Mouse (Mus musculus) forebrain, embryonic 15.5 days (tissue): ENCODE results near the gene Dlgap1. TPM values are rescaled to one million over a fixed set of nuclear protein-coding genes. Genes with fewer than 3 reads are reported as not detected.

ENCODE experiments used
- ATAC-seq: fragments of 200-750 bp; cut with Nextera tagmentation; replicated peaks from 2 replicates; pipeline ENCODE4 v1.8.0; 2017; ENCODE audit warnings: mild to moderate bottlenecking, moderate TSS enrichment, moderate library complexity
- H3K27ac ChIP-seq: fragments of 300-500 bp; sonication (generic); replicated peaks from 2 replicates; pipeline ENCODE4 v1.5.1; 2015; ENCODE audit warnings: mild to moderate bottlenecking, inconsistent platforms
- H3K27me3 ChIP-seq: fragments of 300-500 bp; sonication (generic); 2 replicates; pipeline ENCODE4 v1.6.1; 2015; ENCODE audit warnings: inconsistent platforms
- H3K36me3 ChIP-seq: fragments of 300-500 bp; sonication (generic); 2 replicates; pipeline ENCODE4 v1.6.1; 2015; ENCODE audit warnings: mild to moderate bottlenecking, inconsistent platforms
- H3K4me1 ChIP-seq: fragments of 300-500 bp; sonication (generic); 2 replicates; pipeline ENCODE4 v1.6.1; 2015; ENCODE audit warnings: inconsistent platforms
- H3K4me2 ChIP-seq: fragments of 300-500 bp; sonication (generic); replicated peaks from 2 replicates; pipeline ENCODE4 v1.6.1; 2015; ENCODE audit warnings: mild to moderate bottlenecking, inconsistent platforms
- H3K4me3 ChIP-seq: fragments of 300-500 bp; sonication (generic); 2 replicates; pipeline ENCODE4 v1.5.1; 2015; ENCODE audit warnings: mild to moderate bottlenecking, inconsistent platforms
- H3K9ac ChIP-seq: fragments of 300-500 bp; sonication (generic); replicated peaks from 2 replicates; pipeline ENCODE4 v1.6.1; 2015; ENCODE audit warnings: mild to moderate bottlenecking, inconsistent platforms
- H3K9me3 ChIP-seq: fragments of 300-500 bp; sonication (generic); 2 replicates; pipeline ENCODE4 v1.6.1; 2016; ENCODE audit warnings: inconsistent platforms
- WGBS: fragments of 180-500 bp; shearing (Covaris S2); methylation state at CpG from one replicate; pipeline ENCODE4 v1.1.7; 2015; ENCODE audit warnings: mixed read lengths; 5-methylcytosine and 5-hydroxymethylcytosine counted together
- polyA plus RNA-seq: library from polyadenylated mRNA; unstranded; fragments of >200 nt; fragmentation: Nextera tagmentation; extraction: Ambion mirVana; gene quantifications from 2 replicates; pipeline ENCODE4 v1.2.1, GENCODE M21; 2015

The Dlgap1 gene
- polyA plus RNA-seq, 1 experiment from 2014 or later: 31.0 TPM

GRCm38 (mm10) chr17:70486259-70486658 is 517.4 kb downstream of the Dlgap1 start:
- ATAC-seq: no peak
- WGBS: 84% methylated on average over 7 of the region's 7 CpGs
- no peaks in the 10 kb centered on the region for H3K9me3 ChIP-seq
- no peak overlapping the region for H3K9ac ChIP-seq
- H3K36me3 ChIP-seq: no peaks in the 10 kb centered on the region
- no peak overlapping the region for H3K4me3 ChIP-seq
- peak overlapping the region; percentile 59 for H3K27ac ChIP-seq
- peaks cover 19% of the 10 kb centered on the region for H3K4me1 ChIP-seq
- no peaks in the 10 kb centered on the region for H3K27me3 ChIP-seq
- H3K4me2 ChIP-seq: no peak overlapping the region

- Histone ChIP-seq H3K27ac (peak overlapping the region; percentile 59), H3K4me2 (0 out of 2 replicates have a peak overlapping the region, but pooled peaks have one; percentile 8), H3K27me3 (no peaks in the 10 kb centered on the region), H3K36me3 (no peaks in the 10 kb centered on the region), H3K9ac (no peak overlapping the region), H3K4me1 (peaks cover 19% of the 10 kb centered on the region), H3K4me3 (no peak overlapping the region), H3K9me3 (no peaks in the 10 kb centered on the region)
- peak; percentile 36 for ATAC-seq
- WGBS: 47% methylated on average over 10 of the region's 10 CpGs
Measured at GRCm38 (mm10) chr17:70486831-70487230, 518.0 kb downstream of the Dlgap1 start.

- H3K4me3 ChIP-seq: no peak overlapping the region
- peak overlapping the region; percentile 31; the same call in 1 of the 2 replicates for H3K27ac ChIP-seq
- no peak overlapping the region for H3K9ac ChIP-seq
- 50% methylated on average over 7 of the region's 7 CpGs for WGBS
- H3K27me3 ChIP-seq: no peaks in the 10 kb centered on the region
- H3K4me2 ChIP-seq: no peak overlapping the region
- peaks cover 19% of the 10 kb centered on the region for H3K4me1 ChIP-seq
- no peaks in the 10 kb centered on the region for H3K9me3 ChIP-seq
- peak; percentile 93 for ATAC-seq
- no peaks in the 10 kb centered on the region for H3K36me3 ChIP-seq
Measured at GRCm38 (mm10) chr17:70488784-70489265, 520.0 kb downstream of the Dlgap1 start.

GRCm38 (mm10) chr17:70491575-70491974 is 522.7 kb downstream of the Dlgap1 start:
- no peak overlapping the region for H3K4me3 ChIP-seq
- H3K36me3 ChIP-seq: no peaks in the 10 kb centered on the region
- H3K9ac ChIP-seq: no peak overlapping the region
- H3K4me2 ChIP-seq: no peak overlapping the region
- H3K4me1 ChIP-seq: peaks cover 11% of the 10 kb centered on the region
- H3K9me3 ChIP-seq: no peaks in the 10 kb centered on the region
- 81% methylated on average over 4 of the region's 4 CpGs for WGBS
- no peaks in the 10 kb centered on the region for H3K27me3 ChIP-seq
- no peak overlapping the region for H3K27ac ChIP-seq
- ATAC-seq: no peak

GRCm38 (mm10) chr17:70494338-70494737 is 525.5 kb downstream of the Dlgap1 start:
- H3K4me1 ChIP-seq: no peaks in the 10 kb centered on the region; the same call in 1 of the 2 replicates
- H3K4me2 ChIP-seq: no peak overlapping the region
- H3K9me3 ChIP-seq: no peaks in the 10 kb centered on the region
- no peak overlapping the region for H3K27ac ChIP-seq
- H3K4me3 ChIP-seq: no peak overlapping the region
- no peak overlapping the region for H3K9ac ChIP-seq
- no peak for ATAC-seq
- WGBS: 91% methylated on average over 4 of the region's 4 CpGs
- H3K27me3 ChIP-seq: no peaks in the 10 kb centered on the region
- no peaks in the 10 kb centered on the region for H3K36me3 ChIP-seq

GRCm38 (mm10) chr17:70498256-70498655 is 529.4 kb downstream of the Dlgap1 start:
- no peak for ATAC-seq
- WGBS: 69% methylated on average over 6 of the region's 6 CpGs
- no peak overlapping the region for H3K4me2 ChIP-seq

GRCm38 (mm10) chr17:70501933-70502332 is 533.1 kb downstream of the Dlgap1 start:
- Histone ChIP-seq H3K27me3 (no peaks in the 10 kb centered on the region), H3K4me3 (no peak overlapping the region), H3K36me3 (no peaks in the 10 kb centered on the region), H3K9me3 (no peaks in the 10 kb centered on the region), H3K4me1 (no peaks in the 10 kb centered on the region), H3K9ac (no peak overlapping the region), H3K27ac (no peak overlapping the region), H3K4me2 (no peak overlapping the region)
- ATAC-seq: no peak
- 68% methylated on average over 7 of the region's 7 CpGs for WGBS

More at GRCm38 (mm10) chr17:70498256-70498655, 529.4 kb downstream of the Dlgap1 start:
- H3K4me1 ChIP-seq: no peaks in the 10 kb centered on the region
- H3K9me3 ChIP-seq: no peaks in the 10 kb centered on the region
- H3K27me3 ChIP-seq: no peaks in the 10 kb centered on the region
- no peak overlapping the region for H3K9ac ChIP-seq
- H3K27ac ChIP-seq: no peak overlapping the region
- no peaks in the 10 kb centered on the region for H3K36me3 ChIP-seq
- no peak overlapping the region for H3K4me3 ChIP-seq

GRCm38 (mm10) chr17:70507759-70508158 is 538.9 kb downstream of the Dlgap1 start:
- no peak overlapping the region for H3K27ac ChIP-seq
- peak; percentile 55; the same call in 1 of the 2 replicates for ATAC-seq
- no peak overlapping the region for H3K4me2 ChIP-seq
- H3K9ac ChIP-seq: no peak overlapping the region
- no peaks in the 10 kb centered on the region for H3K36me3 ChIP-seq
- no peaks in the 10 kb centered on the region for H3K9me3 ChIP-seq
- no peak overlapping the region for H3K4me3 ChIP-seq
- no peaks in the 10 kb centered on the region for H3K4me1 ChIP-seq
- no peaks in the 10 kb centered on the region for H3K27me3 ChIP-seq
- WGBS: 25% methylated on average over 4 of the region's 4 CpGs

- Histone ChIP-seq H3K4me3 (no peak overlapping the region), H3K27ac (no peak overlapping the region), H3K9me3 (no peaks in the 10 kb centered on the region), H3K4me2 (no peak overlapping the region), H3K27me3 (no peaks in the 10 kb centered on the region), H3K9ac (no peak overlapping the region), H3K4me1 (no peaks in the 10 kb centered on the region), H3K36me3 (no peaks in the 10 kb centered on the region)
- WGBS: 73% methylated on average over 5 of the region's 5 CpGs
- no peak for ATAC-seq
Measured at GRCm38 (mm10) chr17:70510441-70510840, 541.6 kb downstream of the Dlgap1 start.

GRCm38 (mm10) chr17:70511401-70511800 is 542.5 kb downstream of the Dlgap1 start:
- no peaks in the 10 kb centered on the region for H3K9me3 ChIP-seq
- no peak for ATAC-seq
- H3K9ac ChIP-seq: no peak overlapping the region
- H3K27ac ChIP-seq: no peak overlapping the region
- no peaks in the 10 kb centered on the region for H3K4me1 ChIP-seq
- WGBS: 94% methylated on average over 3 of the region's 3 CpGs
- H3K27me3 ChIP-seq: no peaks in the 10 kb centered on the region
- H3K4me3 ChIP-seq: no peak overlapping the region
- H3K4me2 ChIP-seq: no peak overlapping the region
- no peaks in the 10 kb centered on the region for H3K36me3 ChIP-seq

- Histone ChIP-seq H3K4me1 (no peaks in the 10 kb centered on the region), H3K27ac (no peak overlapping the region), H3K9ac (no peak overlapping the region), H3K27me3 (no peaks in the 10 kb centered on the region), H3K36me3 (no peaks in the 10 kb centered on the region), H3K4me2 (no peak overlapping the region), H3K4me3 (no peak overlapping the region), H3K9me3 (no peaks in the 10 kb centered on the region)
- 78% methylated on average over 5 of the region's 5 CpGs for WGBS
- ATAC-seq: no peak
Measured at GRCm38 (mm10) chr17:70513736-70514135, 544.9 kb downstream of the Dlgap1 start.

- 93% methylated on average over 18 of the region's 18 CpGs for WGBS
- Histone ChIP-seq H3K4me1 (peaks cover 7% of the 10 kb centered on the region), H3K4me3 (no peak overlapping the region), H3K4me2 (no peak overlapping the region), H3K36me3 (no peaks in the 10 kb centered on the region), H3K9me3 (no peaks in the 10 kb centered on the region), H3K27me3 (no peaks in the 10 kb centered on the region), H3K27ac (no peak overlapping the region), H3K9ac (no peak overlapping the region)
- ATAC-seq: no peak
Measured at GRCm38 (mm10) chr17:70516506-70516905, 547.6 kb downstream of the Dlgap1 start.

- 91% methylated on average over 12 of the region's 12 CpGs for WGBS
- no peak for ATAC-seq
Measured at GRCm38 (mm10) chr17:70517333-70517732, 548.5 kb downstream of the Dlgap1 start.

More at GRCm38 (mm10) chr17:70517333-70517732, 548.5 kb downstream of the Dlgap1 start:
- no peak overlapping the region for H3K9ac ChIP-seq
- H3K27me3 ChIP-seq: no peaks in the 10 kb centered on the region
- no peak overlapping the region for H3K4me2 ChIP-seq
- peaks cover 15% of the 10 kb centered on the region for H3K4me1 ChIP-seq
- no peak overlapping the region for H3K4me3 ChIP-seq
- no peak overlapping the region for H3K27ac ChIP-seq
- H3K36me3 ChIP-seq: no peaks in the 10 kb centered on the region
- no peaks in the 10 kb centered on the region for H3K9me3 ChIP-seq
